Mouse (Mus musculus) heart, postnatal 36 days (tissue): ENCODE measurements around the gene Tceal9. TPM values are rescaled to one million over a fixed set of nuclear protein-coding genes. Genes with fewer than 3 reads are reported as not detected.
"Not testable (repeated sequence)": the region's sequence is repeated elsewhere in the genome, so short reads cannot be mapped to it uniquely, and the experiment has no call there.

Experiments
- DNase-seq, 2 experiments: peaks; one replicate each; pipeline ENCODE4 v3.0.0; 2021 to 2022
- intact Hi-C: fragments of 180-260 bp; cut with DNase I; formaldehyde crosslinking; loops from one replicate; pipeline ENCODE4 v1.15.1; 2025
- total RNA-seq, 2 experiments: library from RNA; stranded (reverse); gene quantifications; 2 replicates each; pipeline ENCODE4 v1.2.3; 2021

Gene Tceal9
- 10 to 100 TPM; 26.8 to 32.9 TPM for total RNA-seq

GRCm38 (mm10) chrX:136244574-136245229, at the start of gene Tceal9:
Tceal9 (plus strand) TSS chrX:136245079.
- intact Hi-C loops: loop anchor here (5.0 kb wide), 1 partner anchor 72 kb away; the partner anchor contains the start of gene Tceal8
- DNase-seq: peak; percentile 55 to 58

DNA sequence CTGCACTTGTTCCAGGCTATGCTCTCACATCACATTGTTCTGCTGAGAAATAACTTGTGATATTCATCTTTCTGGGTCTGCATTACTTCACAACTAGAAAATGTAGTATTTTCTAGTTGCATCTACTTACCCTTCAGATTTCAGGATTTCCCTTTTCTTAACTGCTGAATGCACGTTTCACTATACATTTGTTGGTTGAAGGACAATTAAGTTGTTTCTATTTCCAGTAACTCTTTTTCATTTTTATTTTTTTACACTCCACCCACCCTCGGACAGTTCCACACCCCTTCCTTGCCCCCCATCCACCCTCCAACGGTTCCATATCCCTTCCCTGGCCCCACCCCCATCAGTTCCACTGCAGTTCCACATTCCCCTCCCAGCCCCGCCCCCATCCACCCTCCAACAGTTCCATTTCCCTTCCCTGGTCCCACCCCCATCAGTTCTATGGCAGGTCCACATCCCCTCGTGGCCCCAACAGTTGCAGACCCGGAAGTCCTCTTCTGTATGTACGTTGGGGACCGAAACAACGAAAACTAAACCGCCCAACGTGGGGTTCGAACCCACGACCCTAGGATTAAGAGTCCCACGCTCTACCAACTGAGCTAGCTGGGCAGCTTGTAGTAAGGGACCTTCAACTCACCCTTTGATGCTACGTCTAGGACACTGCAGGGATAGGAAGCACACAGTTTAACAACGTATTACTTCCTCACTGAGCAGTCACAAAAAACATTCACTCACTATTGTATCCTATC, 49.5 kb upstream of the Tceal9 start:
- DNase-seq: no peak
- intact Hi-C loops: loop anchor here (5.0 kb wide), 1 partner anchor 127 kb away; no protein-coding TSS in a partner anchor

GRCm38 (mm10) chrX:136196873-136197272, 48.0 kb upstream of the Tceal9 start:
- DNase-seq: peak; percentile 21 to 28

DNA sequence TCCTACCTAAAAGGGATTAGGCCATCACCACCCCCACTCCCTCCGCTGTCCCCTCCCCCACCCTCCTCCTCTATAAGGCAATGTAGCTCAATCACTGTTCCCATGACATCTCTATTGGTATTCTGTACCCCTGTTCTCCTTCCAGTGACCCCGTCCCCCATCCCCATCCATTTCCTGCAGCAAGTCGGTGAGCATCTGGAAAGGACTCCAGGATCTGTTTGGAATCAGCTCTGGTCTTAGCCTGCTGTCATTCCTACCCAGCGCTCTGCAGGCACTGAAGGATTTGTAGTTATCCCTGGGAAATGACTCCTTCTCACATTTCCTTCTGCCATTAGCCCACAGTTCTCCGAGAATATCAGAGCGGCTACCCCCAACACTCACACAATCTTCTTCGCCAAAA, 41.6 kb upstream of the Tceal9 start:
- no peak for DNase-seq
- intact Hi-C loops: no loop called here

More at GRCm38 (mm10) chrX:136196873-136197272, 48.0 kb upstream of the Tceal9 start:
- intact Hi-C loops: loop anchor here (2.0 to 5.0 kb wide), 2 partner anchors 108 to 125 kb away; no protein-coding TSS in a partner anchor

GRCm38 (mm10) chrX:136203664-136204066, 41.2 kb upstream of the Tceal9 start, which contains the start of gene Tceal5:
Tceal5 (minus strand) TSS chrX:136203876.
- intact Hi-C loops: no loop called here
- DNase-seq: peak in 1 of 2 experiments; percentile 5

DNA sequence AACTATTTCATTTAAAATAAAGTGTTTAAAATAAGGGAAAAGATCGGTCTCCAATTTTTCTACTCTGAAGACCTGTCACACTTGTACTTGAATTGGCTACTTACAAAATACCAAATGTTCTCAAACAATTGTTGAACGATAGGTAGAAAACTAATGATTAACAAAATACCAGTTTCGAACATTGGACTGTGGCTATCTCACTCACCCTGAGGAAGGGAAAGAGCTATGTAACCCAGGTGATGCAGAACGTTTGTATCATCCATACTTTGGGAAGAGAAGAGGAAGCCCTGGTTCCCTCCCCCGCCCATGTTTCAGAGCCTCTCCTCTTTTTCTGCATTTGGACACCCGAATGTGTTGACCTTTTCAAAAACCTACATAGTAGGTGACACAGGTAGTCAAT, 40.5 kb upstream of the Tceal9 start:
- intact Hi-C loops: no loop called here
- no peak for DNase-seq

DNA sequence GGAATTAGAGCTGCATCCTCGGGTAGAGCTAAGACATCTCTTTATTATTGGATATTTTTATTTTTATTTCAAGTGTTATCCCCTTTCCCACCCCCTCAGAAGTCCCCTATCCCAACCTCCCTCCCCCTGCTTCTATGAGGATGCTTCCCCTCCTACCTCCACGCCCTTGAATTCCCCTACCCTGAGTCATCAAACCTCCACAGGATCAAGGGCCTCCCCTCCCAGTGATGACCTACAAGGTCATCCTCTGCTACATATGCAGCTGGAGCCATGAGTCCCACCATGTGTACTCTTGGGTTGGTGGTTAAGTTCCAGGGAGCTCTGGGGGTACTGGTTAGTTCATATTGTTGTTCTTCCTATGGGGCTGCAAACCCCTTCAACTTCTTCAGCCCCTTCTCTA, 31.5 kb upstream of the Tceal9 start:
- DNase-seq: no peak
- intact Hi-C loops: no loop called here

DNA sequence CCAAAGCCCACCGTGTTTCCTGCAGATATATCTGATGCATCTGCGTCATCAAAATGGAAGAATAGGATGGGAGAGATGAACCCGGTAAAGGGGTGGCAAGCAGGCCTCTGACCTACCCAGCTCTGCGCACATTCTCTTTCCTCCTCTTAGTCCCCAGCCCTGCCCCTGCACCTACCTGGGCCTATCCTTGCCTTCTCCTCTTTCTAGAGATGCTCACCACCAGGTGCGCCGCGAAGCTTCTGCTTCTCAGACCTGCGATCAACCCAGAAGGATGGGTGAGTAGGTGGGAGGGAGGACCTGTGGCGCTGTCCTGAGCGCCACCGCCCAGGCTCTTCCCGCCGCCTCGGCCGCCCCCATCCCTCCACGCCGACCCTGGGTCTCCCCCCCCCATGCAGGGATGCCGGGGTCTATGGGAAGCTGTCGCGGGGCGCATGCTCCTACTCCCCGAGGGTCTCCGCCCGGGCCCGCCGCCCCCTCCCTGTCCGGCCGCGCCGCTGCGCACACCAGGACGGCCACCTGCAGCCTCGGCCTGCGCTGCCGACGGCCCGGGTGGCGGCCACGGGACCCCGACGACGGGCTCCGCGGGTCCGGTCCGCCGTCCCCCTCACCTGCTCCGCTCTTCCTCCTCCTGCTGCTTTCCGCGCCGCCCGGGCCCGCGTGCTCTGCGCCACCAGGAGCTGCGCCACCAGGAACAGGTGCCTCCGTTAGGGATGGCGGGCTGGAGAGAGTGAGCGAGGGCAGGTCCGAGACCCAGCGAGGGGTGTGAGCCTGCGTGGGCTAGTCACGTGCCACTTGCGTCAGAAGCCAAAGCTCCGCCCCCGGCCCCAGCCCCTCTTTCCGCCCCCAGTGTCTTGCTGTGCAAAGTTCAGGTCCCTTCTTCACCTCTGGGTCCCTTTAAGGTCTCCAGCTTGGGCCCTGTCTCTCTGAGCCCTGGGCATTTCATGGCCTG, 29.9 kb upstream of the Tceal9 start, which contains the start of the genes Tceal7 and Bex1:
Gene Tceal7 (plus strand): TSS at position 51 of the 949 bp plus-strand sequence.
Gene Bex1 (minus strand): TSS at position 785 of the 949 bp plus-strand sequence.
- intact Hi-C loops, DNase-seq: not testable (repeated sequence)

DNA sequence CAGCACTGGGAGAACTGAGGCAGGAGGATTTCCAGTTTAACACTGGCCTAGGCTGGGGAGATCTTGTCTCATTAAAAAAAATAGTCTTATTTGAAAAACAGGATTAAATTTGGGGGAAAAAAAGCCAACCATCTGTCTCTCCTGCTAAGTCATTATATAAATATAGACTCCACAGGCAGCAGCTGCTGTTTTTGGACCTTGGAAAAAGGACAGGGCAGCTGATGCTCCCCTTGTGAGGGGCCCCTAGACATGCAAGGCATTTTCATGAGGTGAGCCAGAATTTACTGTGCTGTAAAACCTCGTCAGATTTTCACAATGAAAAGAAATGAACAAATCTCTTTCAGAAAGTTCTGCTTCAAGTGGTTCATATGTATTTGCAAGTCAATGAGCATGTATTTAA, 28.6 kb upstream of the Tceal9 start:
- no peak for DNase-seq
- intact Hi-C loops: no loop called here

- no peak for DNase-seq
- intact Hi-C loops: no loop called here
Measured at GRCm38 (mm10) chrX:136223714-136224113, 21.2 kb upstream of the Tceal9 start.

DNA sequence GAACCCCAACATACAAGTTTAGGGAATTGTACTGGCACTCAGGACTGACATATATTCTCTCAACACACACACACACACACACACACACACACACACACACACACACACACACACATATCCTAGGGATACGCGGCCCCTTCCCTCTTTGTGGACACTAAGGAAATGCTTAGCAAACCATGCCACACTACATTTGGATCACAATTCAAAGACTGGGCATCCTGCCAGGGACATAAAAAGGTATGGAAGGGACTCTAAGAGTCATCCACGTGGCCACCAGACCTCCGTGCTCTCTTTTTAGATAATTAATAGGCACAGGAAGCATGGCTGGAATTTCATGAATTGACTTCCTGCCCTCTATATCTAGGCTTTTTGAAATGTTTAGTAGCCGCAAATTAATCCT, 17.1 kb upstream of the Tceal9 start:
- no peak for DNase-seq
- intact Hi-C loops: no loop called here

DNA sequence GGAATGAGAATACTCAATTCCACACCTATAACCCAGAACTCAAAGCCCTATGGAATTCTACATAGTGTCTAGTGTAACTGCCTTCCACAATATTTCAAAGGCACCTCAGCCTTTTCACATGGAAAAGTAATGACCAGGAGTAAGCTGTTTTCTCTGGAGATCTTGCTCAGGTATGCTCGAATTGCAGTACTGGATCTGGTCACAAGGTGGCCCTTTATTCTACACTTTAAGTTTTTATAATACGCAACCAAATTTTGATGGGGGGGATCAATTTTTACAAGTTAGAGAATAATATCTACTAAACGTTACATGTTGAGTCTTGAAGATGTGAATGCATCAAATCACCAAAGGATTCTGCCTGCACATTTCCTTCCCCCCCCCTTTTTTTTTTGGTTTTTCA, 6.8 kb upstream of the Tceal9 start:
- peak; percentile 22 to 56 for DNase-seq
- intact Hi-C loops: loop anchor here (1.0 to 5.0 kb wide), 2 partner anchors 66 to 84 kb away; no protein-coding TSS in a partner anchor

GRCm38 (mm10) chrX:136243181-136243580, 1.7 kb upstream of the Tceal9 start:
- no peak for DNase-seq
- intact Hi-C loops: no loop called here

DNA sequence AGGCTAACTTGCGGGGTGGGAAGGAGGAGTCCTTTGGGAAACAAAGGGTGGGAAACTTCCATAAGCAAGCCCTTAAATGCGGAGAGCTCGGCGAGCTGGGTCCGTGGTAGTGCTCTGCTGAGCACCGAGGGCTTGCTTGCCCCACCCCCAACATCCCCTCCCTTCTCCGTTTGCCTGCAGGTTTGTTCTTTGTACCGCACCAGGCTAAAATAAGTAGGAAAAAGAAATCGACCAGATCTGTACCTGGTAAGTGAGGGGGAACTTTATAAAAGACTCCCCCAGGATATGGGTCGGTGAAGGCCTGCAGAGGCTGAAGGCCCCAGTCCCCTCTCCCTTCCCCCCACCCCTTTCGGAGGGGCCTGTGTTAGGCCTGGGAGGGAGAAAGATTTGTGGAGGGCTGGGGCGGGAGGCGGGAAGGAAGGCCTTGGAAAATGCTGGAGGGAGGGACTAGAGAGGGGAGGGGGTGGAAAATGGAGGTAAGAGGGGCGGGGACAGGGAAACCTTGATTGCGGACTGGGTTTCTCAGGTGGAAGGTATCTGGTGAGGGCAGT, 717 bp downstream of the Tceal9 start:
- intact Hi-C loops: loop anchor here (5.0 kb wide), 1 partner anchor 73 kb away; the partner anchor contains the start of gene Tceal8
- DNase-seq: peak; percentile 4 to 5

GRCm38 (mm10) chrX:136248811-136249210, 3.9 kb downstream of the Tceal9 start:
- no peak for DNase-seq
- intact Hi-C loops: loop anchor here (5.0 kb wide), 1 partner anchor 77 kb away; the partner anchor contains the start of gene Tceal8

DNA sequence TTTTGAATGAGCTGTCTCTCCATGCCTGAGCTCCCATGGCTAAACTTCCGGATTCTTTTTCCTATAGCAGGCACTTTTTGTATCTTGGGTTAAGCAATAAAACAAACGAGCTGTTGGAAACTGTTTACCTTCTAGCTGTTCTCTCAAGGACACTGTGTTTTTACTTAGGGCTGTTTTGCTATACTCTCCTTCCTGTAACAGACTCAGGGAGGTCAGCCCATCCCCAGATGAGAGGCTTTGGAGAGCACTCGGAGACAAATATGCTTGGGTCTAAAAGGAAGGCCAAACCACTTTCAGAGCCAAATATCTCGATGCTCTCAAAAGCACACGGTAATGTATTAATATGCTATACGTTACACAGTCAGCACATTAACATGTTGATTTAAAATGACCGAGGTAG, 4.8 kb downstream of the Tceal9 start:
- no peak for DNase-seq
- intact Hi-C loops: loop anchor here (5.0 kb wide), 1 partner anchor 77 kb away; the partner anchor contains the start of gene Tceal8

DNA sequence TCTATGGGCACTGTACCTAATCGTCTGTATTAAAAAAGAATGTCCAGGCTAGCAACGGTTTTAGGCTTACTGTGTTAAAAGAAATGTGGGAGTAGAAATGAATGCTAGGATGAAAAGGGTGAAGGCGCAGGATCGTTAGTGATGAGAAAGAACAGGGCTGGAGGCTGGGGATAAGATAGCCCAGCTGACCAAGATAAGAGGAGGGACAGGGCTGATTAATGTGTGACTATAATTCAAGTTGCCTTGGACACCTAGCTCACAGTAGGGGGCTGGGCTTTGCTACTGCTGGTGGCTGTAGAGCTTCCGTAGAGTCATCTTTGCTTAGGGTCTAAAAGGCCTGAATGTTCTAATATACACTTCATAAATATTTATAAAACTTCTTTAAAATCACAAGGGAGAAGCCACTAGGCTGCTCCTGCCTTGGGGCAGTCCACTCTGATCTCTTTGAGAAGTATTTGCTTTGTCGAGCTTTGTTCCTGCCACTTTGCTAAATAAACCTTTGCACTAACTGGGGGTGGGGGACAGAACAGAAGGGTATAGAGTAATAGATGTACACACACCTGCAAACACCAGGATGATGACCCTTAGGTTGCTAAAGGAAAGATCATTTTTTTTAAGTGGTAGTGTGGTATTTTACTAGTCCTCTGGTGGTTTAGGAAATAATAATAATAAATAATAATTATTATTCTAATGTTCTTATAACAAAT, 7.3 kb downstream of the Tceal9 start:
- intact Hi-C loops: no loop called here
- no peak for DNase-seq

DNA sequence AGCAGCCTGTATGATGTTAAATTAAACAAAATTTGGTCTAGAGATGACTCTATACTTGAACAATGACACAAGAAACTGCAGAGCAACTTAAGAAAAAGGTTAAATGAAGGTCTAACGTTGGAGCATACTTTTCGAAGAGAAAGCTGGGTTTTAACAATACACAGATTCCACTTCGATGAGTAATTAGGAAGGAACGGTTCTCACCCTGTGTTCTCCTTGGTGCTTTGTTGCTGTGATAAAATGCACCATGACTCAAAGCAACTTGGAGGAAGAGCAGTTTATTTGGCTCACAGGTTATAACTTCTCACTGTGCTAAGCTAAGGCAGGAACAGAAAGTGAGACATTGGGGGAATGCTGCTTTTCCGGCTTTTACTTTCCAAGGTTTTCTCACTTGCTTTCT, 22.8 kb downstream of the Tceal9 start:
- intact Hi-C loops: no loop called here
- DNase-seq: no peak

DNA sequence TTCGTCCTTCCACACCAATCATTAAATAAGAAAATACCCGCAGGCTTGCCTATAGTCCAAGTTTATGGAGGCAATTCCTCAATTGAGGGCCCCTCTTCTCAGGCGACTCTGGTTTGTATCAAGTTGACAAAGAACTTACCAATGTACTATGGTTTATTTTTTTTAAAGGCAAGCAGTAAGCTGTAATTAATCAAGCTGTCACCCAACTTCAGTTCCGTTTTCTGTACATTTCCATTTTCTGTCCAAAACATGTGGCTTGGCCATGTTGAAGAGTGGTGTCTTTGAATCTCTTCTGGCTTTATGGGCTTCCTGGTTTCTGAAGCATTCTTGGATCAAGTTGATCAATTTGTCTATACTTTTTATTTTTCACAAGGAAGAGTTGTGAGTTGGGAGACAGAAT, 23.3 kb downstream of the Tceal9 start:
- intact Hi-C loops: no loop called here
- no peak for DNase-seq
